Mouse (Mus musculus) heart, postnatal 0 days (tissue): ENCODE measurements around the gene Aknad1.

ENCODE experiments used
- CTCF ChIP-seq: IDR thresholded peaks from 2 replicates; pipeline ENCODE4 v1.5.1; 2016; ENCODE audit warnings: antibody characterized with exemption, control low read depth, low read depth
- EP300 ChIP-seq: IDR thresholded peaks from 2 replicates; pipeline ENCODE4 v1.6.1; 2016; ENCODE audit warnings: antibody characterized with exemption, low read depth

- TF ChIP-seq CTCF = no peak
- no peak for TF ChIP-seq EP300
These were observed 24.6 kb upstream of the Aknad1 start for GRCm38 (mm10) chr3:108714837-108715236.
